Mouse (Mus musculus): ENCODE data around the gene Aplp2. TPM values are rescaled to one million over a fixed set of nuclear protein-coding genes. Genes with fewer than 3 reads are reported as not detected.
"Not testable (repeated sequence)": the region's sequence is repeated elsewhere in the genome, so short reads cannot be mapped to it uniquely, and the experiment has no call there.

The Aplp2 gene
- polyA plus RNA-seq, 1 experiment from 2014 or later: 328 TPM

- H3K36me3 ChIP-seq (replicated peaks): peaks cover 21% of the 10 kb centered on the region
Measured at GRCm38 (mm10) chr9:31167305-31167704, 44.3 kb downstream of the Aplp2 start.

GRCm38 (mm10) chr9:31165505-31165904 lies 46.1 kb downstream of the Aplp2 start:
- peaks cover 36% of the 10 kb centered on the region for H3K36me3 ChIP-seq (replicated peaks)
- not testable (repeated sequence) for H3K4me3 ChIP-seq; ATAC-seq (replicated peaks); H3K9me3 ChIP-seq; H3K27ac ChIP-seq; H3K4me2 ChIP-seq; H3K27me3 ChIP-seq (replicated peaks); H3K4me1 ChIP-seq; H3K9ac ChIP-seq
- 82% methylated on average over 3 of the region's 3 CpGs for WGBS

More at GRCm38 (mm10) chr9:31167305-31167704, 44.3 kb downstream of the Aplp2 start:
- Histone ChIP-seq H3K27me3 (replicated peaks) (no peaks in the 10 kb centered on the region), H3K4me3 (no peak overlapping the region), H3K4me1 (no peaks in the 10 kb centered on the region), H3K4me2 (no peak overlapping the region), H3K27ac (no peak overlapping the region), H3K9ac (no peak overlapping the region), H3K9me3 (no peaks in the 10 kb centered on the region)
- no peak for ATAC-seq (replicated peaks)
- 95% methylated on average over 13 of the region's 13 CpGs for WGBS

GRCm38 (mm10) chr9:31163327-31163726 lies 48.3 kb downstream of the Aplp2 start:
- H3K27me3 ChIP-seq (replicated peaks): no peaks in the 10 kb centered on the region
- H3K4me2 ChIP-seq: no peak overlapping the region
- H3K9me3 ChIP-seq: no peaks in the 10 kb centered on the region
- no peak overlapping the region for H3K9ac ChIP-seq
- ATAC-seq (replicated peaks): no peak
- WGBS: 100% methylated on average over 1 of the region's 1 CpGs
- H3K4me1 ChIP-seq: no peaks in the 10 kb centered on the region
- no peak overlapping the region for H3K4me3 ChIP-seq
- H3K27ac ChIP-seq: no peak overlapping the region
- H3K36me3 ChIP-seq (replicated peaks): peaks cover 50% of the 10 kb centered on the region

GRCm38 (mm10) chr9:31162911-31163310 lies 48.7 kb downstream of the Aplp2 start:
- no peak for ATAC-seq (replicated peaks)
- Histone ChIP-seq H3K4me3 (no peak overlapping the region), H3K36me3 (replicated peaks) (peaks cover 50% of the 10 kb centered on the region), H3K27me3 (replicated peaks) (no peaks in the 10 kb centered on the region), H3K4me1 (no peaks in the 10 kb centered on the region), H3K27ac (no peak overlapping the region), H3K4me2 (no peak overlapping the region), H3K9ac (no peak overlapping the region), H3K9me3 (no peaks in the 10 kb centered on the region)
- WGBS: 86% methylated on average over 1 of the region's 1 CpGs

- H3K9me3 ChIP-seq: no peaks in the 10 kb centered on the region
- H3K36me3 ChIP-seq (replicated peaks): peaks cover 70% of the 10 kb centered on the region
- no peaks in the 10 kb centered on the region for H3K27me3 ChIP-seq (replicated peaks)
- no peak overlapping the region for H3K9ac ChIP-seq
- H3K4me3 ChIP-seq: no peak overlapping the region
- H3K27ac ChIP-seq: no peak overlapping the region
- no peak for ATAC-seq (replicated peaks)
- 87% methylated on average over 4 of the region's 4 CpGs for WGBS
- H3K4me2 ChIP-seq: no peak overlapping the region
- no peaks in the 10 kb centered on the region for H3K4me1 ChIP-seq
Measured at GRCm38 (mm10) chr9:31159910-31160309, 51.7 kb downstream of the Aplp2 start.

GRCm38 (mm10) chr9:31156594-31156993 lies 55.0 kb downstream of the Aplp2 start:
- Histone ChIP-seq H3K27me3 (replicated peaks) (no peaks in the 10 kb centered on the region), H3K4me1 (no peaks in the 10 kb centered on the region), H3K9me3 (no peaks in the 10 kb centered on the region), H3K36me3 (replicated peaks) (peaks cover 66% of the 10 kb centered on the region), H3K9ac (no peak overlapping the region), H3K4me2 (no peak overlapping the region), H3K27ac (no peak overlapping the region), H3K4me3 (no peak overlapping the region)
- 92% methylated on average over 8 of the region's 8 CpGs for WGBS
- no peak for ATAC-seq (replicated peaks)

- peaks cover 43% of the 10 kb centered on the region for H3K36me3 ChIP-seq (replicated peaks)
- WGBS: 88% methylated on average over 2 of the region's 2 CpGs
- no peaks in the 10 kb centered on the region for H3K4me1 ChIP-seq
- no peak overlapping the region for H3K27ac ChIP-seq
- ATAC-seq (replicated peaks): no peak
- no peak overlapping the region for H3K9ac ChIP-seq
- no peaks in the 10 kb centered on the region for H3K9me3 ChIP-seq
- no peak overlapping the region for H3K4me2 ChIP-seq
- H3K4me3 ChIP-seq: no peak overlapping the region
- H3K27me3 ChIP-seq (replicated peaks): no peaks in the 10 kb centered on the region
Measured at GRCm38 (mm10) chr9:31151050-31151449, 60.6 kb downstream of the Aplp2 start.

- no peak for ATAC-seq (replicated peaks)
- no peaks in the 10 kb centered on the region for H3K27me3 ChIP-seq (replicated peaks)
- H3K27ac ChIP-seq: no peak overlapping the region
- no peaks in the 10 kb centered on the region for H3K9me3 ChIP-seq
- H3K4me1 ChIP-seq: no peaks in the 10 kb centered on the region
- peaks cover 28% of the 10 kb centered on the region for H3K36me3 ChIP-seq (replicated peaks)
- no peak overlapping the region for H3K4me2 ChIP-seq
- no peak overlapping the region for H3K9ac ChIP-seq
- H3K4me3 ChIP-seq: no peak overlapping the region
- 85% methylated on average over 7 of the region's 7 CpGs for WGBS
Measured at GRCm38 (mm10) chr9:31148135-31148534, 63.5 kb downstream of the Aplp2 start.

- no peaks in the 10 kb centered on the region for H3K27me3 ChIP-seq (replicated peaks)
- H3K36me3 ChIP-seq (replicated peaks): peaks cover 18% of the 10 kb centered on the region
- no peaks in the 10 kb centered on the region for H3K4me1 ChIP-seq
- ATAC-seq (replicated peaks): no peak
- 87% methylated on average over 7 of the region's 7 CpGs for WGBS
- H3K27ac ChIP-seq: no peak overlapping the region
- H3K9ac ChIP-seq: no peak overlapping the region
- no peak overlapping the region for H3K4me2 ChIP-seq
- H3K9me3 ChIP-seq: no peaks in the 10 kb centered on the region
- no peak overlapping the region for H3K4me3 ChIP-seq
Measured at GRCm38 (mm10) chr9:31145272-31145925, 66.2 kb downstream of the Aplp2 start.

- H3K27me3 ChIP-seq (replicated peaks): no peaks in the 10 kb centered on the region
- no peak overlapping the region for H3K4me2 ChIP-seq
- H3K36me3 ChIP-seq (replicated peaks): no peaks in the 10 kb centered on the region
- H3K9me3 ChIP-seq: no peaks in the 10 kb centered on the region
- H3K4me1 ChIP-seq: no peaks in the 10 kb centered on the region
- 74% methylated on average over 1 of the region's 1 CpGs for WGBS
- no peak overlapping the region for H3K27ac ChIP-seq
- no peak for ATAC-seq (replicated peaks)
- no peak overlapping the region for H3K4me3 ChIP-seq
- no peak overlapping the region for H3K9ac ChIP-seq
Measured at GRCm38 (mm10) chr9:31142924-31143323, 68.7 kb downstream of the Aplp2 start.

- Histone ChIP-seq H3K4me3 (no peak overlapping the region), H3K27ac (no peak overlapping the region), H3K4me1 (peaks cover 20% of the 10 kb centered on the region), H3K9me3 (no peaks in the 10 kb centered on the region), H3K27me3 (replicated peaks) (peaks cover 51% of the 10 kb centered on the region), H3K36me3 (replicated peaks) (no peaks in the 10 kb centered on the region), H3K4me2 (no peak overlapping the region), H3K9ac (no peak overlapping the region)
- WGBS: 85% methylated on average over 5 of the region's 5 CpGs
- no peak for ATAC-seq (replicated peaks)
Measured at GRCm38 (mm10) chr9:31133131-31133530, 78.5 kb downstream of the Aplp2 start.

- WGBS: 1% methylated on average over 68 of the region's 74 CpGs
- Histone ChIP-seq H3K4me3 (peak within 1 kb of the TSS; percentile 43), H3K4me2 (peak within 1 kb of the TSS; percentile 93), H3K9me3 (no peaks in the 10 kb centered on the region), H3K4me1 (peaks cover 20% of the 10 kb centered on the region), H3K36me3 (replicated peaks) (no peaks in the 10 kb centered on the region), H3K27me3 (replicated peaks) (peaks cover 53% of the 10 kb centered on the region), H3K27ac (no peak within 1 kb of the TSS), H3K9ac (peak within 1 kb of the TSS; percentile 30; the same call in 1 of the 2 replicates)
- ATAC-seq (replicated peaks): peak; percentile 32; the same call in 1 of the 2 replicates
Measured at GRCm38 (mm10) chr9:31131205-31131968, 80.2 kb downstream of the Aplp2 start, which contains the start of gene St14. St14 (minus strand) TSS chr9:31131853.

Data from midbrain, embryonic 15.5 days (tissue).